Mouse (Mus musculus) myocyte (in vitro differentiated cells): Measurements from ENCODE around the gene Hoxc4.

Source experiments
- MAX ChIP-seq: IDR thresholded peaks from one replicate; pipeline ENCODE4 v1.6.1; 2011; ENCODE audit warnings: low read depth, mild to moderate bottlenecking, control low read depth
- MYOD1 ChIP-seq, 3 experiments: IDR thresholded peaks; one replicate each; pipeline ENCODE4 v1.6.1; 2011; ENCODE audit warnings: control low read depth in 2 of 3, low read depth in 2 of 3, mild to moderate bottlenecking in 2 of 3, moderate library complexity in 1 of 3; ENCODE audit not compliant: insufficient read length in 2 of 3, control insufficient read depth in 1 of 3
- POLR2A ChIP-seq: IDR thresholded peaks from one replicate; pipeline ENCODE4 v1.6.1; 2011; ENCODE audit warnings: low read depth, mild to moderate bottlenecking, control low read depth, moderate library complexity; ENCODE audit not compliant: insufficient read length
- POLR2AphosphoS2 ChIP-seq: IDR thresholded peaks from one replicate; pipeline ENCODE4 v1.6.1; 2011; ENCODE audit warnings: low read depth, control low read depth; ENCODE audit not compliant: insufficient read length
- REST ChIP-seq: IDR thresholded peaks from one replicate; pipeline ENCODE4 v1.6.1; 2011; ENCODE audit warnings: mild to moderate bottlenecking, control low read depth, moderate library complexity; ENCODE audit not compliant: insufficient read depth, insufficient read length
- TCF12 ChIP-seq: IDR thresholded peaks from one replicate; pipeline ENCODE4 v1.6.1; 2011; ENCODE audit warnings: mild to moderate bottlenecking, control low read depth; ENCODE audit not compliant: poor library complexity, insufficient read depth, severe bottlenecking

GRCm38 (mm10) chr15:102976171-102976570 lies 42.6 kb upstream of the Hoxc4 start, which contains the start of gene Hoxc9:
- TF ChIP-seq REST (no peak), TCF12 (no peak), POLR2A (peak; percentile 44), POLR2AphosphoS2 (peak; percentile 50), MAX (no peak), MYOD1 (IDR thresholded peaks at IDR 0.05; ENCODE audit: control insufficient read depth in 1 of 3, insufficient read length in 2 of 3, low read depth in 2 of 3) (peak in 1 of 3 experiments; percentile 30)
